Mouse (Mus musculus): ENCODE results near the gene Serpind1.

Gene Serpind1

DNA sequence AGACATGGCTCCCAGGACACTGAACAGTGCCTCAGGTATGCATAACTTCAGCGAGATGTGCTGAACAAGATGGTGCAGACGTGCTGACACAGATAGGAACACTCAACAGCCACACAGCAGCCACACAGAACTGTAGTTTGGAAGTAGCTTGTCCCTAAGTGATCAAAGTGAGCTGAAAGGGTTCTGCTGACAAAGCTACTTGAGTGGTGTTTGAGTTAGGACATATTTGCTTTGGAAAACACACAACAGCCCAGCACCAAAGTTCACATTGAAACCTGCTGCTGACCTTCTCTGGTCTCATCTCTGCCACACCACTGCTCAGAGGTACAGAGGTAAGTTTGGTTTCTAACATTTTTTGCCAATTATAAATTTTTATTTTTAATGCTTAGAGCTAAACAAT, at the start of gene Serpind1:
Serpind1 (plus strand) TSS at position 256 of the 400 bp plus-strand sequence.
- DNase-seq (ENCODE audit: low read depth), result no peak

- DNase-seq (ENCODE audit: low read depth), result no peak
Measured at GRCm38 (mm10) chr16:17283151-17283550, 48.0 kb upstream of the Serpind1 start.

GRCm38 (mm10) chr16:17287103-17287502, 44.1 kb upstream of the Serpind1 start:
- no peak for DNase-seq (ENCODE audit: low read depth)

DNA sequence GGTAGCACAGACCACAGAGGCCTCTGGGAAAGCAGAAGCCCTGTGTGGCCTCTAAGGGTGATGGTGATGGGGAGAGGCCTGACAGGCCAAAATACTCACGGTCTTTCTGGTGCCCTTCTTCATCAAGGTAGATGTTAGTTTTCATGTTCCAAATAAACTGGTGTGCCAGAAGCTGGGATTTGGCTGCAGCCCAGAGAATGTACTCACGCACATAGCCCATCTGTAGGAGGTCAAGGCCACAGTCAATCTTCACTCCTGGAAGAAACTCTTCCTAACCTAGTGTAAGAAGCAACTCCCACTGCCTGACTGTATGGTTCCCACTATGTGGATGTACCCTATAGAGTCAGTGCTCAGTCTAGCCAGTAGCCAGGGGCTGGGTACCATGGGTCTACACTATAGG, 40.2 kb upstream of the Serpind1 start:
- DNase-seq (ENCODE audit: low read depth), result no peak

GRCm38 (mm10) chr16:17292751-17293150, 38.4 kb upstream of the Serpind1 start:
- DNase-seq (ENCODE audit: low read depth), result no peak

DNA sequence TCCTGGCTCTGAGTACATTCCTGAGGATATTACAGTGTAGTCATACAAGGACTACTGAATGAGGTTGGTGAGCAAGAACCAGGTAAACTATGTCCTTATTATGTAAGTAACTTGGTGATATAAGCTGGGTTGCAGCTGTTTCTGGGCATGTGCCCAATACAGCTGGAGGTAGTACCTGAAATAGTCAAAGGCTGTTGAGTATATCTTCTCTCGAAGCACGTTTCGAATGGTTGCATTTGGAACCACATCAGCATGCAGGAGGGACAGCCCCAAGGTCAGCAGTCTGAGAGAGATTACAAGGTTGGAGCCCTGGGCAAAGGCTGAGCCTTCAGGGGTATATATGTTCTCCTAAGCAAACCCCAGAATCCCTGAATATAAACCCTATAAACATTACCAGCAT, 30.4 kb upstream of the Serpind1 start:
- DNase-seq (ENCODE audit: low read depth), result no peak

DNA sequence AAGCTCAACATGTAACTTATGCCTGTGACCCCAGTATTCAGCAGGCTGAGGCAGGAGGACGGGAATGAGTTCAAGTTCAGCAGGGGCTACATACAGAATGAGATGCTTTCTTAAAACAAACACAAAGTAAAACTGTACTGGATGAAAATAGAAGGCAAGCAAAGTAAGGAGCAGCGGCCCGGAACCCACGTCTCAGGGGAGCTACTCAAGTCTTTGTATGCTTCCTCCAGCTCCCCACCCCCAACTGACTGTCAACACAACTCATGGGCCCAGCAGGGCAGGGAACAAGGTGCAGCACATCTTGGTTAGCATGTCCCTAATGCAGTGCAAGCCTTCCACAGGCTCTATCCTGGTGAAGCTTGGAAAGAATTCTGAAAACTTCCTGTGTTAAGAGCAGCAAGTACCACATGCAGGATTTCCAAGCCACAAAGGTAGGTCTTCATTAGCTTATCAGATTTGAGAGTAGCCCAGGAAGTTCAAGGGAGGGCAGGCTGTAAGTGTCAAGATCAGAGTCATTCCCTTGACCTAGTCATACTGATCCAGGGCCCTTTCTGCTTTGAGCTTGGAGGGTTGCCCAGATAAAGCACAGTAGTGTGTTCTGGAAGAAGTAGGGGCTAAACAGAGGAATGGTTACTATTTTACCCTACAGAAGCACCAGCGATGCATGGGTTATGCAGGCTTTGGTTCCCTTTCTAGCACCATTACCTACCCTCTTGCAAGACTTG, 27.5 kb upstream of the Serpind1 start:
- no peak for DNase-seq (ENCODE audit: low read depth)

- DNase-seq (ENCODE audit: low read depth), result no peak
Measured at GRCm38 (mm10) chr16:17307461-17307860, 23.7 kb upstream of the Serpind1 start.

DNA sequence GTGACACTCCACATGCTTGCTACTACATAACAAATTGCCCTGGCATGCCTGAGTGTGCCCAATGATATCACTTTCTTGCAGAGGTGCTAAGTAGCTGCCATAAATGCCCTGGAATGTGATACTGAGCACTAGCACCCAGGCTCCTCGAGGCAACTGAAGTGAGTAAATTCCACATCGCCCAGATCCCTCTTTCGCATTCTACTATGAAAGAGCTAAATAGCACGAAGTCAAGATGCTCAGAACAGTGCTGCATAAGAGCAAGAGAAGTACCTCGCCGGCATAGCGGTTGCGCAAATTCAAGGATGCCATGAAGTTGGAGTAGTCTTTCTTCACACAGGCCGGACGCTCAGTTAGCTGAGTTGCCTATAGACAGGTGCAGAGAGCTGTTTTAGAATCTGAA, 22.1 kb upstream of the Serpind1 start:
- no peak for DNase-seq (ENCODE audit: low read depth)

- DNase-seq (ENCODE audit: low read depth), result no peak
Measured at GRCm38 (mm10) chr16:17312531-17312930, 18.6 kb upstream of the Serpind1 start.

- DNase-seq (ENCODE audit: low read depth), result peak; percentile 27
Measured at GRCm38 (mm10) chr16:17316554-17316953, 14.6 kb upstream of the Serpind1 start.

- DNase-seq (ENCODE audit: low read depth), result no peak
Measured at GRCm38 (mm10) chr16:17321481-17321880, 9.7 kb upstream of the Serpind1 start.

DNA sequence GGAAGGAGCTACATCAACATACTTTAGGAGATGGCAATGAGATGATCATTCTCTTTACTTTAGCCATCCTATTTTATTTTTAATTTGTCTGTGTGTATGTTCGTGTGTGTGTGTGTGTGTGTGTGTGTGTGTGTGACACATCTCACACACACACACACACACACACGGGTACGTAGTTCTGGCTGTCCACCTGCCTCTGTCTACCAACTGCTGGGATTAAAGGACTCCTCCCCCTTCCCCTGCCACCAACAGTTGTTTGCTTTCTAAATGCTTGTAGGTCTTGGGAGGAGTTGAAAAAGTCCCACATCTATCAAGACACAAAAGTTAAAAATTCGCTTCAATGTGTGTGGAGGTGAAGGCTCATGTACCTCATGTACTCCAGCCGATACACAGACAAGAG, 6.4 kb upstream of the Serpind1 start:
- DNase-seq (ENCODE audit: low read depth), result no peak

GRCm38 (mm10) chr16:17326064-17326463, 5.1 kb upstream of the Serpind1 start:
- DNase-seq (ENCODE audit: low read depth), result no peak

DNA sequence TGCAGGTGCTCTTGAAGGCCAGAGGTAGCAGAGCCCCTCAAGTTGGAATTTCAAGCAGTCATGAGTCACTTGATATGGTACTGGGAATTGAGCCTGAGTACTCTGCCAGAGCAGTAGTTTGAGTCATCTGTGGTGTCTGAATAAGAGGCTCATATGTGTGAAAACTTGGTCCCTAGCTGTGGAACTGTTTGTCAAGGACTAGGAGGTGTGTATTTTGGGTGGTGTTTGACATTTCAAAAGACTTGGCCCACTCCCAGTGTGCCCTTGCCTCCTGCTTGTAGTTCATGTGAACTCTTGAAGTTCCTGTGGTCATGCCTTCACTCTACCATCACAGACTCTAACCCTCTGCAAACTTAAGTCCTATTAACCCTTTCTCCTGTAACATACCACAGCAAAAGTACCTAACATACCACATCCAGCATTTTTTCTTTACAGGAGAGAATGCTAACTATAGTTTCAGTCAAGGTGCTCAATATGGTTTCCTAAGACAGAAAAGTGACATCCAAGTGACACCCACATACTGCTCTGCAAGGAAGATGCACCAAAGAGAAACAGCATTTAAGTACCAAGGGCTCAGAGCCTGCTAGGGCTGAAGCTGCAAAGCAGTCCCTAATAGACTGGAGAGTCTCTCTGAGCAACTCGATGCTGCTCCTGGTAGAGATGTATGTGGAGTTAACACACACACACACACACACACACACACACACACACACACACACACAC, 1.2 kb upstream of the Serpind1 start:
- DNase-seq (ENCODE audit: low read depth), result peak; percentile 43

GRCm38 (mm10) chr16:17331855-17332254, 684 bp downstream of the Serpind1 start:
- DNase-seq (ENCODE audit: low read depth), result no peak

- no peak for DNase-seq (ENCODE audit: low read depth)
Measured at GRCm38 (mm10) chr16:17334574-17334973, 3.4 kb downstream of the Serpind1 start.

- DNase-seq (ENCODE audit: low read depth), result no peak
Measured at GRCm38 (mm10) chr16:17336089-17336488, 4.9 kb downstream of the Serpind1 start.

DNA sequence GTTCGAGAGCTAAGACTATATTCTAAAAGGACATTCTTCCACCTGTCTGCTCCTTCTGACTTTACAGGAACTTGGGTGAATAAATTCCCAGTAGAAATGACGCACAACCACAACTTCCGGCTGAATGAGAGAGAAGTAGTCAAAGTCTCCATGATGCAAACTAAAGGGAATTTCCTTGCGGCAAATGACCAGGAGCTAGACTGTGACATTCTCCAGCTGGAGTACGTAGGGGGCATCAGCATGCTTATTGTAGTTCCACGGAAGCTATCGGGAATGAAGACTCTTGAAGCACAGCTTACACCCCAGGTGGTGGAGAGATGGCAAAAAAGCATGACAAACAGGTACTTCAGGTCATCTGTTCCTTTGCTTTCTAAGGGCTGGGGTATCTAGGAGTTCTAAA, 8.5 kb downstream of the Serpind1 start:
- no peak for DNase-seq (ENCODE audit: low read depth)

- DNase-seq (ENCODE audit: low read depth), result no peak
Measured at GRCm38 (mm10) chr16:17340705-17341104, 9.5 kb downstream of the Serpind1 start.

DNA sequence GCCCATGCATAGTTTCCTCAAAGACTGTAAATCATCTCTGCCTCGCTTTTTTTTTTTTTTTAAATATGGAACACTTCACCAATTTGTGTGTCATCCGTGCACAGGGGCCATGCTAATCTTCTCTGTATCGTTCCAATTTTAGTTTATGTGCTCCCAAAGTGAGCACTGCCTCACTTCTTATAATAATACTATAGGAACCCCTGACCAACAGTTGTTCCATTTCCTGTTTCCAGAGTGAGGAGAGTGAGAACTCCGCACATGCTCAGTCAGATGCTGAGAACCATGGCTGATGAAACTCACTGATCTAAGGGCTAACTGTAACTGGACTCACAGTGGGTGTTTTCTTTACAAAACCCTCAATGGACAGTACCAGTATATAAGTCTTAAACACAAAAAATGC, 10.7 kb downstream of the Serpind1 start:
- no peak for DNase-seq (ENCODE audit: low read depth)

DNA sequence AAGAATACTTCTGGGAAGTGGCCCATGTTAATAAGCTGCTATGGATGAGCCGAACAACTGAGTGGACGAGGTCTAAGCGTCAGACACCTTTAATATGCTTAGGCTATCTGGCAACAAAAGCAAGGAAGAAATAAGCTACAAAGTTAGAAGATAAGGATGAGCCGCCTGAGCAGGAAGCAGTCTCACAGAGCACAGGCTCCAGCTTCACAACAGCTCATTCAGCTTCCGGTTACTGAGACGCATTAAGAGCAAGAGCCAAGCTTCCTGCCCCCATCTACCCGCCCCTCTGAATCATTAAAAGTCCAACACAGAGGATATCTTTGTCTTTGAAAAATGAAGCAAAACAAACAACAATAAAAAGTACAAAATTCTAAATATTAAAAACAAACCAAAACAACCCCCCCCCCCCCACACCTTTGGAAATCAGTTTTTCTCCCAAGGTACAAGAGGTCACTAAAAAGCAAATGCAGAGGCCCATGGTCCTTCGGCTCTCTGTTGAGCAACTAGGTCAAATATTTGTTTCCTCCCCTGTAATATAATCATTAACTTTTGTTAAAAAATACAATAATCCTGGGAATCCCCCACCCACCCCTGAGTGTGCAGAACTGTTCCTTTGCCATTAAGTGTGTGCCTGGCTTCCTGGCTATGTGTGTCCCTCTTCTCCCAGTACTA, 14.1 kb downstream of the Serpind1 start:
- DNase-seq (ENCODE audit: low read depth), result no peak

DNA sequence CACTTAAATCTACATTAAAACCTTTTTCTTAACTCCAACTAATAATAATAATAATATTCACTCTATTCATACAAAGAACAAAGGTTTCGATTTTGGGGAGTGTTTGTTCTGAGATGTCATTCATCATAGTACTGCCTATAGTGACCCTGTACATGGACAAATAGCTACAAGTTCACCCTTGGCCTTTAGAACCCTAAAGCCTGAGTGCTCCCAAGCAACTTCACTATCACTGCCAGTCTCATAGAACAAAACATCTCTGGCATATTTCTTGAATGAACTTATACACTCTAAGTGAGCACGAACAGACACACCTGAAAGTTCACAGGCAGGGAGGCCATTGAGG, 14.6 kb downstream of the Serpind1 start:
- DNase-seq (ENCODE audit: low read depth), result no peak

Data from fibroblast of lung, adult 2 months (primary cell).